Mouse (Mus musculus) skeletal muscle tissue, adult 2 months (tissue): ENCODE results near the gene Ebp.

Experiments
- DNase-seq: peaks from one replicate; pipeline ENCODE4 v3.0.0-alpha.2; 2012; ENCODE audit warnings: low read depth, low spot score

Ebp gene

DNA sequence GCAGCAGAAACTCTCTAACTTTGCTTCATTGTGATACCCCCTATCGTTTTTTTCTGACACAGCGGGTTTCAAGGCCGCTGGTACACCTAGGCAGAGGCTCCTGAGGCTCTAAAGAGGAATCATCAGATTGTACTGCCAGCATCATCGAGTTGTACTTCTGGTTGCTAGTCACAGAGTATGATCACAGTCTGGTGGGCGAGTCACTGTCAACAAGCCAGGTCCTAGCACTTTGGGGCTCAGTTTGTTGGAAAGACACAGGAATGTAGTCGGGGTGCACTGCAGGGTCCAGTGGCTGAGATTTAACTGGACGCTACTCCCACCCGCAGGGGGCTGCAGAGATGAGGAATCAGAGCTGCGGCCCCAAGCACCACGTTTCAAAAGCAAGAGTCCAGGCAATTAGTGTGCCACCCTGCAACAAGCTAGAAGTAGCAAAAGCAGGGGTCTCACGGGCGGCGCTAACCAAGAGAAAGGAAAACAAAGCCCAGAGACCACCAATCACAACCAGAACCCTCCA, 1.1 kb downstream of the Ebp start:
- DNase-seq, result no peak

DNA sequence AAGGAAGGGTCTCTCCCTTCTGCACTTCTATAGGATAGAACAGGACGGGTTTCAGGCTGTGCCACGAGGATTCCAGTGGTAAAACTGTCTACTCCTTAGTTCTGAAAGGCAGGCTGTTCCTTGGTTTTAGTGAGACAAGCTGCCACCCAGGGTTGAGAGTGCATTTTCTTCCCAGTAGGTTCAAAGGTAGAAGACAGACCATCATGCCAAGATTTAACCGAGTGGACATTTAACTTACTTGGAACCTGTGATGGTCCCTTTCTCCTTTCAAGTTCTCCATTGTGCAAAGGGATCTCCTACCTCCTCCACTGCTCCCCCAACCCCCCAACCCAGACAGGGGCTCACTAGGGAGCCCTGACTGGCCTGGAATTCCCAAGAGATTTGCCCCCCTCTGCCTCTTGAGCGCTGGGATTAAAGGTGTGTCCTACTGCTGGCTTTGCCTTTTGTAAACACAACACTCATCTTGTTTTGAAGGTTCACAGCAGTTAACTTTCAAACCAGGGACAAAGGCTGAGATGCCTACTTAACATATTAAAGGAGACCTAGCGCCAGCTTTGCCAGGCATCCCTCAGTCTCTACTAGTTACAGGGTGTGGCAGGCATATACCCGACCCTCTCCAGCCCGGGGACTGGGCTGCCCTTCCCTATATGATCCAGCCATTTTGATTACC, 10.3 kb downstream of the Ebp start:
- no peak for DNase-seq

GRCm38 (mm10) chrX:8179646-8180045, 13.7 kb downstream of the Ebp start:
- DNase-seq, result no peak

GRCm38 (mm10) chrX:8178871-8179270, 14.4 kb downstream of the Ebp start:
- DNase-seq, result no peak

- peak; percentile 90 for DNase-seq
Observed at GRCm38 (mm10) chrX:8175504-8176385, 17.6 kb downstream of the Ebp start, which contains the start of gene Tbc1d25. Gene Tbc1d25, minus strand, starts transcription at chrX:8176181.

DNA sequence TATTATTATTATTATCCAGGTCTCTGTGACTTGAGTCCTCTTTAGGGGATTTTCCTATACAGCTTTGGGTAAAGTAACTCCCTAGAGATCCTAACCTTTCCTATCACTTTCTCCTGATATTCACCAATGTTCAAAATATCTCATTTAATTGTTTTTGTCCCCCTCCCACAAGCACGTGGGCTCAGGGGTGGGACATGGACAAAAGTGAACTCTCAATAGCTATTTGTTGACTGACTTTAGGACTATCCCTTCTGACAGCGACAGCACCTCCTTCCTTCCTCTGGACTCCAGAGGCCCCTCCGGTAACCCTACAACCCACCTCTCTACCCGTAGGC, 18.2 kb downstream of the Ebp start:
- DNase-seq, result no peak

DNA sequence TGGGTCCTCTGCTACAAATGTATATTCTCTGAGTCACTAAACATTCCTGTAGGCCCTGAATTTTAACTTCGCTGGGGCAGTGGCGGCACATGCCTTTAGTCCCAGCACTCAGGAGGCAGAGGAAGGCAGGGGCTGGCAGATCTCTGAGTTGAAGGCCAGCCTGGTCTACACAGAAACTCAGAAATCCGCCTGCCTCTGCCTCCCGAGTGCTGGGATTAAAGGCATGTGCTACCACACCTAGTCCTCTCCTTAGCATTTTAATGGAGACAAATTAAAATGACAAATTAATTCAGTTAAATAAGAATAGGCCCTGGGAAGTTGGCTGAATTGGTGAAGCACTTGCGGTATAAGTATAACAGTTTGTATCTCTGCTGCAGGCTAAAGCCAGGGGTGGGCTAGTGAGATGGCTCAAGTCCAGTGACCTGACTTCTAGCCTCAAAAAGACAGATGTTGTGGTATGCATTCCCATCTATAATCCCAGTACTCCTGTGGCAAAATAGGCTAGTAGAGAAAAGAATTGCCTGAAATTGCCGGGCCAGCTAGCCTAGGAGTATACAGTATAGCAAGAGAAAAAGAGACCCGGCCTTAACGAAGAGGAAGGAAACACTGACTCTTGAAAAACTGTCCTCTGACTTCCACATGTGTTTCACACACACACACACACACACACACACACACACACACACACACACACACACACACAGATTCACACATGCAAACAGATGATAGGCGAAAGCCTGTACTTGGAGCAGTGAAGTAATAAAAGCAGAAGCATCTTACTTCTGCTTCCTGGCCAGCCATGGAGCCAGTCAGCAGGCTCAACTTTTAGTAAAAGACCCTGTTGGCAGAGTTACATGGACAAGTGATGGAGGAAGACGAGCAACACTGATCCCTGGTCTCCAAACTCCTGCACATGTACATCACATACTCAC, 25.3 kb downstream of the Ebp start:
- DNase-seq, result no peak

GRCm38 (mm10) chrX:8164471-8164870, 28.8 kb downstream of the Ebp start:
- DNase-seq, result no peak

DNA sequence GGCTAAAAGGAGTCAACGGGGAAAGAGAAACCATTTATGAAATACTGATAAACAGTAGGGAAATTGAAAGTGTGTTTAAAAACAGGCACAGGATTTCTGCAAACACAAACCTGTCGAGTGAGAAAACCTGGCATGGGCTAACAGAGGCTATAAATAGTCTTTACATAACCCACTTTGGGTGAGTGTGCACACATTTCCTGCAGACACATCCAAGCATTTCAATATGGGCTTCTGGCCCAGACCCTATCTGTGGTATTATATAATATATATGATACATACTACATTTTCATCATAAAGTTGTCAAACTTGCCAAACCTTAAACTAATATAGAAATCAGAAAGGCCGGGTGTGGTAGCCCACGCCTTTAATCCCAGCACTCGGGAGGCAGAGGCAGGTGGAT, 30.2 kb downstream of the Ebp start:
- DNase-seq, result peak; percentile 18

DNA sequence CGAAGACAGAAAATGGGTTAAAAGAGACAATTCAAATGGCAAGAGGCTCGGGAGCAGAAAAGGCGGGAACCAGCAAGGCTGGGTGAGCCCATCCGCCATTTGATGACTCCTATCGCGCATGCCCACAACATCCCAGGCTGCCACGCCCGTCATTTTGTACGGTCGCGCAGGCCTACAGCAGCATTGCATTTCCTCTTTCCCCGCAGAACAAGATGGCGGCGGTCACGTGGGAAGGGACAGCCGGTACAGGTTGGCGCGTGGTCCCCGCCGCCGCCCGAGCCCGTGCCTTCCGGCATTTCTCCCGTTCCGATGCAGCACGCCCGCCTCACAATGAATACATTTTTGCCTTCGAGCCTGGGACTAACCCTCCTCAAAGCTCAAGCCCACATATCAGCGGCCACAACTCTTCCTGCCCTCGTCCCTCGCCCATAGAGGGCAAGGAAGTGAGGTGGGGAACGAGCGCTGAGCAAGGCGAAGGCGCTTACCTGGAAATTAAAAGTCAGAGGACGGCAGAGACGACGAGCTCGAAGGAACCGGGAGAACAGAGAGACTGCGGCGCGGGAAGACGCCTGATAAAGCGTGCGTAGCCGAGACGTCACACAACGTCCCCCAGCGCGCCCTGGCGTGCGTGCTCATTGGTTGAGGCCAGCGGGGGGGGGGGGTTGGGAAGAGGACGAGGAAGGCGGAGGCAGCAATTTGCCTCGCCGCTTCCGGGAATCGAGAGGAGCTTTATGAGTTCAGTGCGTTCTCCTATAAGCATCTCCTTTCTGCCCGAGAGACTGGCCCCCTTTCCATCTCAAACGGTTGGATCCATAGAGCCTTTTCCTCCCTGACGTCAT, 47.9 kb downstream of the Ebp start, which contains the start of gene Rbm3:
TSS of gene Rbm3 (minus strand) at position 728 of the 839 bp plus-strand sequence.
- DNase-seq, result peak; percentile 87

- DNase-seq, result no peak
Observed at GRCm38 (mm10) chrX:8143750-8144149, 49.6 kb downstream of the Ebp start.

DNA sequence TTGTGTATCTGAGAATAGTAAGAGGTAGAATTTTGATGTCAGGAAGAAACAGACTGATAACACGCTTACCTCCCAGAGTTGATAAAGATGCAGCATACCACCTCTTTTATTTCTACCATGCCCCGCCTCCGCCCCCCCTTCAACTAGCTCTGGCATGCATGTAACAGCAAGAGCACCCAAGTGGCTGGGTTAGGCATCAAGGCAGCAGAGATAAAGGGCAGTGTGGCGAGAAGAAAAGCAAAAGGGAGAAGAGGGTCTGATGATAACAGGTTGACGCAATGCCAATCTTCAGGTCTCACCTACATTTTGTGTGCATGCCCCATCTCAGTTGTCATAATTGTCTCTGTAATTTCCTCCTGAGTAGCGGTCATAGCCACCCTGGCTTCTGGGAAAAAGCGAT, 50.4 kb downstream of the Ebp start:
- DNase-seq, result no peak

DNA sequence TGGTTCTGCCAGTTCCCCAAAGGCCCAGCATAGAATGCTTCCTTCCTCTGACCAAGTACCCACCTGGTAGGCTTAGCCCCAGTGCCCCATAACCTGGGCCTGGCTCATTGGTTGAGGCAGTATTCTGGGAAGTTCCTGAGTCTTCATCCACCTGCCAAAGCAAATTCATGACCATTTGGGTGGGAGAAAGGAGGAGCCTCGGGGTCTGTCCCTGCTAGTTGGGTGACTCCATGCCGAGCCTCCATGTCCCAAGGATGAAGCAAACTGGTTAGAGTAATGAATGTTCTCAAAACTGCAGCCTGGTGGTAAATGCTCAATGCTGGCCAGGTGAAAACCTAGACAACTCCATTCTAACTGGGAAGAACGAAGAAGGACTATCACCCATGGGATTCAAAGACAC, 52.3 kb downstream of the Ebp start:
- DNase-seq, result no peak

DNA sequence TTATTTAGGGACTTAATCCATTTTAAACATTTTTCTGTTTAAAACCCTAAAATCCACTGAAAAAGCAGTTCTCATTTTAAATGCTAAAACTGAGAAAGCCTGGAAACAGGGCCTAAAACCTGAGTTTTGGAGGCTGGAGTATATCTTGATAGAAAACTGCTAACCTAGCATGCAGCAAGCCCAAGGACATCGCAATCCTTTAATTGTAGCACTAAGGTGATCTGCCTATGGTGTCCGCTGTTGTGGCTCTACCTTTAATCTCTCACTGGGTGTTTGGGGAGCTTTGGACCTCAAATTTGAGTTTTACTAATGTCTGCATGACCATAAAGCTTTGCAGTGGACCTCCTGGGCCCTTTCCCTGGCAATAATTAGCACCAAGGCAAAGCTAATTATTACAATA, 52.9 kb downstream of the Ebp start:
- DNase-seq, result no peak

- DNase-seq, result no peak
Observed at GRCm38 (mm10) chrX:8139480-8139879, 53.8 kb downstream of the Ebp start.

DNA sequence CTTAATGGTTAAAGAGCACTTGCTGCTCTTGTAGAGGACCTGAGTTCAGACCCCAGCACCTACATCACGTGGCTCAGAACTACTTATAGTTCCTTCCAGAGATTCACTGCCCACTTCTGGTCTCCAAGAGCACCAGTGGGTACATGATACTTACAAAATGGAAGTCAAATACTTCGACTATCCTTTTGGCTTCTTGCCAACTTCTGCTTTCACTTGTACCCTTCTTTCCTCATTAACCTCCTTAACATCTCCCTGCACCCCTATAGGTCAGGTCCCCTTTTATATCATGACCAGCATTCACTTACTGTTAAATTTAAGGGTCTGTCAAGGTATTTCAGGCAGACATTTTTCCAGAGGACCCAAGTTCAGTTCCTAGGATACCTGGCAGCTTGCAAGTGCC, 57.4 kb downstream of the Ebp start:
- DNase-seq, result no peak
